Mouse (Mus musculus) lung, embryonic 16.5 days (tissue): ENCODE measurements around the gene Chil4. TPM values are rescaled to one million over a fixed set of nuclear protein-coding genes. Genes with fewer than 3 reads are reported as not detected.
"Not testable (repeated sequence)": the region's sequence is repeated elsewhere in the genome, so short reads cannot be mapped to it uniquely, and the experiment has no call there.

ENCODE experiments used
- ATAC-seq: fragments of 200-750 bp; cut with Nextera tagmentation; 2 replicates; pipeline ENCODE4 v1.8.0; 2017; ENCODE audit warnings: low read depth, mild to moderate bottlenecking, moderate library complexity
- H3K27ac ChIP-seq: fragments of 300-500 bp; sonication (generic); 2 replicates; pipeline ENCODE4 v1.5.1; 2014; ENCODE audit warnings: mild to moderate bottlenecking, control low read depth, low read length
- H3K27me3 ChIP-seq: fragments of 300-500 bp; sonication (generic); 2 replicates; pipeline ENCODE4 v1.6.1; 2014; ENCODE audit warnings: low read depth, low read length, mixed read lengths; ENCODE audit not compliant: control insufficient read depth, insufficient read depth
- H3K36me3 ChIP-seq: fragments of 300-500 bp; sonication (generic); 2 replicates; pipeline ENCODE4 v1.6.1; 2014; ENCODE audit warnings: low read length; ENCODE audit not compliant: control insufficient read depth, insufficient read depth
- H3K4me1 ChIP-seq: fragments of 300-500 bp; sonication (generic); replicated peaks from 2 replicates; pipeline ENCODE4 v1.6.1; 2014; ENCODE audit warnings: low read length, mixed read lengths; ENCODE audit not compliant: control insufficient read depth, insufficient read depth
- H3K4me2 ChIP-seq: fragments of 300-500 bp; sonication (generic); 2 replicates; pipeline ENCODE4 v1.6.1; 2014; ENCODE audit warnings: low read depth, low read length, control low read depth
- H3K4me3 ChIP-seq: fragments of 300-500 bp; sonication (generic); 2 replicates; pipeline ENCODE4 v1.5.1; 2014; ENCODE audit warnings: mild to moderate bottlenecking, low read length, control low read depth
- H3K9ac ChIP-seq: fragments of 300-500 bp; sonication (generic); 2 replicates; pipeline ENCODE4 v1.6.1; 2014; ENCODE audit warnings: low read length, control low read depth
- H3K9me3 ChIP-seq: fragments of 300-500 bp; sonication (generic); 2 replicates; pipeline ENCODE4 v1.6.1; 2016; ENCODE audit warnings: low read length; ENCODE audit not compliant: control insufficient read depth
- WGBS: fragments of 180-500 bp; shearing (Covaris S2); extraction: QIAGEN DNeasy Blood & Tissue Kit; methylation state at CpG from one replicate; pipeline ENCODE4 v1.1.7; 2014; 5-methylcytosine and 5-hydroxymethylcytosine counted together
- polyA plus RNA-seq: library from polyadenylated mRNA; unstranded; fragments of >200 nt; fragmentation: Nextera tagmentation; extraction: Ambion mirVana; gene quantifications from 2 replicates; pipeline ENCODE4 v1.2.1, GENCODE M21; 2015

Chil4 gene
- polyA plus RNA-seq, 1 experiment from 2014 or later = not detected

DNA sequence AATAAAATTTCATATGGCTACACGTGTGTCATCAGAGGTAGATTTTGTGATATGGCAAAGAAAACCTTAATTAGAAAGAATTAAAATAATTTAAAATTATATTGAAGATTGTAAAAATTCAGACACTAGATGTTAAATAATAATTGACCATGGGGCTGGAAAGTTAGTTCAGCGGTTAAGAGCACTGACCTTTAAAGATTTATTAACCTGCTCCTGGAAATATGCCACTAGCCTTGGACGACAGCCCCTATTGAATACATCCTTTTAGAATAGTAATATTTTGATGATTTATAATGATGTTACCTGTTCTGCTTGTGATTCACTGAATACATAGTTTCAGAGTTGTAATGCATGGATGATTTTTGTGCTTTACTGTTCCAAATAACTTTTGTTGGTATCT lies 4.1 kb upstream of the Chil4 start:
- not testable (repeated sequence) for H3K4me1 ChIP-seq, H3K4me2 ChIP-seq, H3K9me3 ChIP-seq, H3K27me3 ChIP-seq, H3K36me3 ChIP-seq, H3K27ac ChIP-seq, H3K9ac ChIP-seq, H3K4me3 ChIP-seq, ATAC-seq
- 56% methylated on average over 3 of the region's 3 CpGs for WGBS

DNA sequence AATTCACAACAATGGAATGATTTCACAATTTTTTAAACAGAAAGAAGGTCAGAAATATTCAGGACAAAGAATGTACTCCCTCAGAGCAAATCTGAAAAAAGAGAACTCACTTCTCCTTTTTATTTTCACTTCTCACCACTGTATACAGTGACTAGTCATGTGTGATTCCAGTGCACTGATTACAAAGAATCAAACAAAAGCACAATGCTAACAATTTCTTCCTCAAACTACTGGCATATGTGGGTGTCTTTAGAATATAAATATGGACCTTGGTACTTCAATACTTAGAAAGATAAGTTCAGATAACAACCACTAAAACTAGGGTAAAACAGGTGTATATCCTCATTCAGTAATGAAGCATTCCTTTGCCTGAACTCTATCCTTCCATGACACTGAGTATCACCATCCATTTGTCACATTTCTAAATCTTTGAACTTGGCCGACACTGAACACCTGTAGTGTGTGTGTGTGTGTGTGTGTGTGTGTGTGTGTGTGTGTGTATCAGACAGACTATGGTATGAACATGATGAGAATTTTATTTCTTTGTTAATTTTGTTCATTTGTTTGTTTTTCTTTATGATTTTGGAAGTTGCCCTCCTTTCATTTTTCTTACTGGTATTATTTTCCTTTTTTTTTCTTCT lies 2.4 kb upstream of the Chil4 start:
- 66% methylated on average over 1 of the region's 1 CpGs for WGBS

GRCm38 (mm10) chr3:106218284-106218954 lies 888 bp downstream of the Chil4 start:
- H3K36me3 ChIP-seq = not testable (repeated sequence)
- 81% methylated on average over 4 of the region's 4 CpGs for WGBS

More for the DNA sequence above, 2.4 kb upstream of the Chil4 start:
- Histone ChIP-seq H3K4me2 (no peak overlapping the region), H3K9me3 (peaks cover 8% of the 10 kb centered on the region; the same call in 1 of the 2 replicates), H3K4me3 (no peak overlapping the region), H3K4me1 (no peaks in the 10 kb centered on the region), H3K27me3 (no peaks in the 10 kb centered on the region), H3K36me3 (no peaks in the 10 kb centered on the region), H3K27ac (no peak overlapping the region), H3K9ac (no peak overlapping the region)
- ATAC-seq = no peak

DNA sequence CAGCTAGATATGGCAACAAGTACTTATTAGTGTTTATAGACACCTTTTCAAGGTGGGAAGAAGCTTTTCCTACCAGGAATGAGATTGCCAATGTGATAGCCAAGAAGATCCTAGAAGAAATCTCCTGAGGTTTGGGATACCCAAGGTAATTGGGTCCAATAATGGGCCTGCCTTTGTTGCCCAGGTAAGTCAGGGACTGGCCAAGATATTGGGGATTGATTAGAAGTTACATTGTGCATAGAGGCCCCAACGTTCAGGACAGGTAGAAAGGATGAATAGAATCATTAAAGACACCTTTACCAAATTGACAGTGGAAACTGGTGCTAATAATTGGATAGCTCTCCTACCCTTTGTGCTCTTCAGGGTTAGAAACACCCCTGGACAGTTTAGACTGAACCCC lies 21.3 kb downstream of the Chil4 start:
- 49% methylated on average over 1 of the region's 1 CpGs for WGBS
- H3K27ac ChIP-seq, H3K4me2 ChIP-seq, H3K9ac ChIP-seq, H3K36me3 ChIP-seq, ATAC-seq, H3K27me3 ChIP-seq, H3K4me1 ChIP-seq, H3K4me3 ChIP-seq: not testable (repeated sequence)
- peaks cover 11% of the 10 kb centered on the region; the same call in 1 of the 2 replicates for H3K9me3 ChIP-seq

More at GRCm38 (mm10) chr3:106218284-106218954, 888 bp downstream of the Chil4 start:
- H3K9ac ChIP-seq, H3K4me1 ChIP-seq, ATAC-seq, H3K4me3 ChIP-seq, H3K27ac ChIP-seq, H3K4me2 ChIP-seq, H3K27me3 ChIP-seq, H3K9me3 ChIP-seq: not testable (repeated sequence)

DNA sequence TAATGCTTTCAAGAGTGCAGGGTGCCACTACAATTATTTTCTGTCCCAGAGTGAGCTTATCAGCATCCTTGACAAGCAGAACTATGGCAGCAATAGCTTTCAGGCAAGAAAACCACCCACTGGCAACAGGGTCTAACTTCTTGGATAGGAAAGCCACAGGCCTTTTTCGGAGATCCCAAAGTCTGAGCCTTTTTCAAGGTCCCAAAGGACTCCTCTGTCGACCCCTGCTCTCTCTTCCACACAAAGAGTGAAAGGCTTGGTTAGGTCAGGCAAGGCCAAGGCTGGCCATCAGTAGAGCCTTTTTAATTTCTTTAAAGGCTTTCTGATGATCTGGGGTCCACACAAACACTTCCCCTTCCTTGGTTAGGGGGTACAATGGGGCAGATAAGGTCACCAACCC lies 22.1 kb downstream of the Chil4 start:
- not testable (repeated sequence) for H3K36me3 ChIP-seq, H3K4me1 ChIP-seq, H3K27ac ChIP-seq, H3K4me3 ChIP-seq, H3K4me2 ChIP-seq, H3K27me3 ChIP-seq, H3K9ac ChIP-seq, ATAC-seq
- WGBS = 53% methylated on average over 2 of the region's 2 CpGs
- H3K9me3 ChIP-seq = peaks cover 11% of the 10 kb centered on the region; the same call in 1 of the 2 replicates

- H3K27ac ChIP-seq = no peak overlapping the region
- H3K9me3 ChIP-seq = peaks cover 11% of the 10 kb centered on the region; the same call in 1 of the 2 replicates
- no peak overlapping the region for H3K9ac ChIP-seq
- H3K4me3 ChIP-seq = no peak overlapping the region
- no peaks in the 10 kb centered on the region for H3K4me1 ChIP-seq
- no peak overlapping the region for H3K4me2 ChIP-seq
- no peaks in the 10 kb centered on the region for H3K27me3 ChIP-seq
- ATAC-seq = no peak
- no peaks in the 10 kb centered on the region for H3K36me3 ChIP-seq
Observed at GRCm38 (mm10) chr3:106196276-106196675, 23.0 kb downstream of the Chil4 start.

GRCm38 (mm10) chr3:106195486-106195885 lies 23.8 kb downstream of the Chil4 start:
- Histone ChIP-seq H3K9me3 (peaks cover 11% of the 10 kb centered on the region; the same call in 1 of the 2 replicates), H3K27me3 (no peaks in the 10 kb centered on the region), H3K4me2 (no peak overlapping the region), H3K4me1 (no peaks in the 10 kb centered on the region), H3K4me3 (no peak overlapping the region), H3K9ac (no peak overlapping the region), H3K27ac (no peak overlapping the region), H3K36me3 (no peaks in the 10 kb centered on the region)
- 87% methylated on average over 12 of the region's 12 CpGs for WGBS
- ATAC-seq = no peak

GRCm38 (mm10) chr3:106187991-106188390 lies 31.3 kb downstream of the Chil4 start:
- Histone ChIP-seq H3K4me3 (no peak overlapping the region), H3K27ac (no peak overlapping the region), H3K36me3 (no peaks in the 10 kb centered on the region), H3K9me3 (peaks cover 16% of the 10 kb centered on the region), H3K27me3 (no peaks in the 10 kb centered on the region), H3K4me1 (no peaks in the 10 kb centered on the region), H3K4me2 (no peak overlapping the region), H3K9ac (no peak overlapping the region)
- 72% methylated on average over 2 of the region's 2 CpGs for WGBS
- no peak for ATAC-seq

- Histone ChIP-seq H3K9me3 (peaks cover 6% of the 10 kb centered on the region), H3K36me3 (no peaks in the 10 kb centered on the region), H3K4me3 (no peak overlapping the region), H3K4me1 (no peaks in the 10 kb centered on the region), H3K9ac (no peak overlapping the region), H3K27ac (no peak overlapping the region), H3K4me2 (no peak overlapping the region), H3K27me3 (no peaks in the 10 kb centered on the region)
- 82% methylated on average over 13 of the region's 13 CpGs for WGBS
- ATAC-seq = no peak
Observed at GRCm38 (mm10) chr3:106177509-106178189, 41.7 kb downstream of the Chil4 start.
